Mouse (Mus musculus) cerebellum, adult 18-20 months (tissue): ENCODE measurements around the gene Aoc1.
"Not testable (repeated sequence)": the region's sequence is repeated elsewhere in the genome, so short reads cannot be mapped to it uniquely, and the experiment has no call there.

ENCODE experiments used
- DNase-seq, 2 experiments: peaks; one replicate each; pipeline ENCODE4 v3.0.0; 2021

Gene Aoc1

DNA sequence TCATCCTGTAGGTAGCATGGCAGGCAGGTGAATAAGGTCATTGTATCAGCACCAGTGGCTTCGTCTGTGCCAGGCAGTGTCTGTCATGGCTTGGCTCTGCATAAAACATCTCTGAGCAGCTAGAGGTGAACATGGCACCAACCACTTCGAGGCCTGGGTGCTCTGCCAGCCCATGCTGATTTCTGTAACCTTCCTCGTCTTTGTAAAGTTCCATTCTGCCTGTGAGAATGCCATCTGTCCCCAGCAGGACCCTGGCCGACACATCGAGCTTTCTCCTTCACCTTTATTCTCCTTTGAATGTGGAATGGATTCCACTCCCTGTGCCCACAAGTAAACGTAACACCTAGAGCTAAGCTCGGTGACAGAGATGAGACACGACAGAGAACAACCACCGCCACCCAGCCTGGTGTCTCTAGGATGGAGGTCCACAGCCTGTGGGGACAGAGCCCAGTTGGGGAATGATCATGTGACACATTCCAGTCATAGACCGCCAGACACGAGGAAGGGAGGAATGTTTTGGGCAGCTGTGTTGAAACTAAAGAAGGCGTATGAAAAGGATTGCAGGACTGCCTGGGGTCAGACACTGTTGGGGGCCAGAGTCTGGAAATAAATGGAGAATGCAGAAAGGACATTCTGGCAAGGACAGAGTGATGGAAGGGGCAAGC lies 10.9 kb upstream of the Aoc1 start:
- DNase-seq, result no peak

GRCm38 (mm10) chr6:48862816-48863215 lies 9.9 kb upstream of the Aoc1 start:
- no peak for DNase-seq

DNA sequence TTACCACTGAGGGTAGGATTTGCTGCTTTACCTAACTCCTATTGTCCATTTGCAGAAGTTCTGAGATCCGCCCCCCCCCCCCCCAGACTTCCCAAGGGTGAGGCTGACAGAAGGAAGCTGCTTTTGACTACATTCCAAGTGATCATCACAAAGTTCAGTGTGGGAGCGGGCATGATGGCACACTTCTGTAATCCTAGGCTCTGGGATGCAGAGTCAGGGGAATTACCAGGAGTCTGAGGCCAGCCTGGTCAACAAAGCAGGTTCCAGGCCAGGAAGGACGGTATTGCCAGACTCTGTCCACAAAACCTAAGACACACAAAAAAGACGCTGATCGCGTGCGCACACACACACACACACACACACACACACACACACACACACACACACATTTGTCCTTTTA lies 9.2 kb upstream of the Aoc1 start:
- no peak for DNase-seq

- DNase-seq, result no peak
These were observed 8.5 kb upstream of the Aoc1 start for GRCm38 (mm10) chr6:48864181-48864580.

DNA sequence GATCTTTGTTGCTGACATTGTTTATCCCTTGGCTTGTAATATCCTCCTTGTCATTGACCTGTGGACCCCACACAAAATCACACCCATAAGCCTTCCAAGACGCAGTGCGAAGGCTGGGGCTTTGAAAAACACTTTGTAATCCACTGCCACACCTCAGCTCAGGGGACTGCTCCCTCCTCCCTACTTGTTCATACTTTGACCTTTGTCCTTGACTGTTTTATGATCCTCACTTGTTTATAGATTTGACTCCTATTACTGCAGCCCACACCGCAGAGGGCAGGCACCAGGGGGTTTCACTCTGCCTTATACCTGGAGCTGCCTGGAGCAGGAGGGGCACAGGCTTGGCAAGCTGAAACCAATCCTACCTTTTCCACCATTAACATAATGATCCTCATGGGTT lies 8.0 kb upstream of the Aoc1 start:
- DNase-seq, result no peak

GRCm38 (mm10) chr6:48865152-48865745 lies 7.4 kb upstream of the Aoc1 start:
- DNase-seq, result no peak

- DNase-seq, result not testable (repeated sequence)
These were observed 6.2 kb upstream of the Aoc1 start for GRCm38 (mm10) chr6:48866355-48866950.

GRCm38 (mm10) chr6:48867158-48867557 lies 5.5 kb upstream of the Aoc1 start:
- DNase-seq, result no peak

GRCm38 (mm10) chr6:48869774-48870173 lies 2.9 kb upstream of the Aoc1 start:
- DNase-seq, result no peak

DNA sequence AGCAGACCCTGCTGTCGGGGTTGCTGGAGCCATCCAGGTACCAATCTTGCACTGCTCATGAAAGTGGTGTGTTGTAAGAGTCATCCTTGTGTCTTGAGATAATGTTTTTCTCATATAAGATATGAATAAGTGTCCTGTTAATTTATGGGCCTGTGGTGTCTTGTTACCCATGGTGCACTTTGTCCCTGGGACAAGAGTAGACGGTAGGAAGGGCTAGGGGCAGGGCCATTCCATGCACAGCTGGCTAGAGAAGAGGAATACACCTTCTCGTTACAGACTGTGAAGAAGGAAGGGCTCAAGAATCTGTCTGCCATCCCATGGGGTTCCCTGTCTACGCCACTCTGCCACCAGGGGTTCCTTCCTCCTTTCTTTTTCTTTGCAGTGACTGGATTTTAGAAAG lies 1.9 kb downstream of the Aoc1 start:
- no peak for DNase-seq

- DNase-seq, result no peak
These were observed 2.8 kb downstream of the Aoc1 start for GRCm38 (mm10) chr6:48875515-48875914.

- peak; percentile 11 to 18 for DNase-seq
These were observed 3.9 kb downstream of the Aoc1 start for GRCm38 (mm10) chr6:48876510-48877135.

DNA sequence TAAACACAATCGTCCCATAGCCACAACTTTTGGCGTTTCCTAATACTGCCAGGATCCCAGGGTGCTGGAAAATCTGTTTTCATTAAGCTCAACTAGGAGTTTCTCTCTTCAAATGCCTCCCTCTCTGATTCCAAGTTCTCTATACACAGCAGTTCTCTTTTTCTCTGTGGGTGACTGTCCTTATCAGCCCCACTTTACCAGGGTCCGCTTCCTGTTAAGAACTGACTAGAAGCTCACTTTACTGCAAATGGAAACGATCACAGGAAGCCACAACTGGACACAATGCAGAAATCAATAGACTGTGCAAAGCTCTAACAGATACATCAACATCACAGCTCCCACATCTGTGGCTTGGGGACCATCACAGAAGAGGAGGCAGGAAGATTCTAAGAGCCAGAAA lies 21.5 kb downstream of the Aoc1 start:
- no peak for DNase-seq

DNA sequence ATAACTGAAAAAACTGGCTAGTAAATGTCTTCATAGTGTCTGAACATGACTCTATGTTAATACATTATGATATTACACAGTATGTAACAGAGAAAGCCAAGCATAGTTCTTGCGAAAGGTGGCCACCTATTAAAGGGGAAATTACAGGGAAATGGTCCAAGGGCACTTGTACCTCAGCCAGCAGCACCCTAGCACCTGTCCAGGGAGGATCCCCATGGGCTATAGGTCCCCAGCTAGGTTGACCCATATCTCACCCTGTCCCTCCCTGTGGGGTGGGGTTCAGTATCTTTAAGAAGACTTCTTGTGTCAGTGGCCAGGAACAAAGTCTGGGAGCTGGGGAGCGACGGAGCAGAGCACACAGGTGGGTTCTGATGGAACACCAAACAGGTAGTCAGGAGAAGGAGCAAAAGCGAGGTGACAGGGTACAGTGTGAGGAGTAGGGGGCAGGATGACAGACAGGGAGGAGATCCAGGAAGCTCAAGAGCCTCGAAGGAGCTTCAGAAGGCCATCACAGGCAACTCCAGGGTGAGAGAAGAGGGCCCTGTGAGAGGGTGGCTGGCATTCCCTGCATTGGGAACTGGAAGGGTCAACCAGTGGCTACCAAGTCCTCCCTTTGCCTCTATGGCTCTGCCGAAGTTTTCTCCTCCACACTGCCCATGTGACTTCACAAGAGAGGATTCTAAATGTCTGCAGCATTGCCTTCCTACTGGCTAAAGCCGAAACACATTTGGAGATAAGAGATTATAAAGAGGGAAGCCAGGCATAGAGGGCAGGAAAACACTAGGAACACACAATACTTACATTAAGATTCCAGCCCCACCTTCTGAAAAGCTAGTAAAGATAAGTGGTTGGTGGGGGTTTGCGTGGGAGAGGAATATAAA lies 22.5 kb downstream of the Aoc1 start:
- DNase-seq, result no peak

DNA sequence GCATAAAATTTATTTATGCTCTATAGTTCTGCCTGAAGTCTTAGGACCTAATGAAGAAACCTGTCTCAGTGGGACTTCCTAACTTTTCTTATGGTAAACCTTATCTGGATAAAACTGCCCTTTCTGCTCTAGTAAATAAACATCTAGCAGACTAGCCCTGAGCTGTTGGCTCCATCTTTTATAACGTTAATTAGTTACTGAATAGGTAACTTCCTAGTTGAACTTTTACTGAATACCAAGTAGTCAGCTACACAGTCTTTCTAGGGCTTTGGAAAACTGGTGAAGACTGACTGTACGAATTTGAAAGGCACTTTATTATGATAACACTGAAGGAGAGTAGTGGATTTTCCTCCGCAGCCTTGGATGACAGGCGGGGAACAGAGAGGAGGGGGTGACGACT lies 23.2 kb downstream of the Aoc1 start:
- no peak for DNase-seq

DNA sequence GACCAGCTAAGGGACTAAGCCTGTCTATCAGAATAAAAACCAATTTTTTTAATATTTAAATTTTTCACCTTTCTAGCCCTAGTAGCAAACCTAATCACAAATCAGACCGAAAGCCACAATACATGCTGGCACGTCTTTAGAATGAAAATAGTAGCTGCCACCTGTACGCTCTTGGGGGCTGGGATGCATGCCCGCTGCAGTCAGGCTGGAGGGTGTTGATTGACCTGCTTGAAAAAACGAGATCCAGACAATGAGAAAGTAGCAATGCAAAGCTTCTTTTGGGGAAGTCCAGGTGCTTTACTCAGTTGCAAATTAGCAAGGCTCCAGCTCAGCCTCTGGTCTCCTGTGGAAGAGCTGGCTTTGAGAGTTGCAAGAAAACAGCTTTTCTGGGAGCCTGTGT lies 24.3 kb downstream of the Aoc1 start:
- no peak for DNase-seq

DNA sequence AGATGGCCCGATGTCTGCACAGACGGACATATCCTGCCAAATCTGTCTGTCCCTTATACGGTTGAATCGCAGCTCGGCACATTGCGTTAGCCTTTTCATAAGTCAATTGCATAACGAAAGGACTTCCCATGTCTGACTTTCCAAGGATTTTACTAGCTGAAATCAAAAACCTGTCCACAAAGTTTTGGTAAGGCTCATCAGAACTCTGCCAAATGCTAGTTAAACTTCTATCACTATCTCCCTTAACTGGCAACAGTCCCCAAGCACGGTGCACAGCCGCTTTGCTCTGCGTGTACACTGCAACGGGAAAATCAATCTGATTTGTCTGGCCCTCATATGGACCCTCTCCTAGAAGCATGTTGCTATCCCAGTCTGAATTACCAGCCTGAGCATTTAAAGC lies 28.6 kb downstream of the Aoc1 start:
- not testable (repeated sequence) for DNase-seq

- DNase-seq, result no peak
These were observed 30.1 kb downstream of the Aoc1 start for GRCm38 (mm10) chr6:48902511-48903406.

DNA sequence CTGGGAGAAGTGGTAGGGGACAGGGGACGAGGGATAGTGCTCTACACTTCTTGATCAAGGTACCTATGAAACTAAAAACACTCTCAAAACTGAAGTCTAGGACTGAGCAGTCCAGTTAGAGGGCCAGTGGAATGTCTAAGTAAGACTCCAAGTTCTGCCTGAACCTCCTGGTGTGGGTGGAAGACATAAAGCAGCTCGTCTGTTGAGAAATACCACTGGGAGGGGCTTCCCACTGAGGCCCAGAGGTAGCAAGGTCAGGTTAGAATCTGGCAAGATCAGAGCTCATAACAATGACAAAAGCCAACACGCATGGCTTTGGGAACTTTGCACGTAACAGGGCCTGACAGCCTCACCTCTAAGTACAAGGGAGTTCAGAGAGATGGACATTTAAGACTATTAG lies 30.7 kb downstream of the Aoc1 start:
- no peak for DNase-seq

- no peak for DNase-seq
These were observed 32.9 kb downstream of the Aoc1 start for GRCm38 (mm10) chr6:48905606-48906005.

DNA sequence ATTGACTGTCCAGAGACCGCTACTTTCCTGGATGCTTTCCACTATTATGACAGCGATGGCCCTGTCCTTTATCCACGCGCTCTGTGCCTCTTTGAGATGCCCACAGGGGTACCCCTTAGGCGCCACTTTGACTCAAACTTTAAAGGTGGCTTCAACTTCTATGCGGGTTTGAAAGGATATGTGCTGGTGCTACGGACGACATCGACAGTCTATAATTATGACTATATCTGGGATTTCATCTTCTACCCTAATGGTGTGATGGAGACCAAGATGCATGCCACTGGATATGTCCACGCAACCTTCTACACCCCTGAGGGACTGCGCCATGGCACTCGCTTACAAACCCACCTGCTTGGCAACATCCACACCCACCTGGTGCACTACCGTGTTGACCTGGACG lies 33.7 kb downstream of the Aoc1 start:
- no peak for DNase-seq

DNA sequence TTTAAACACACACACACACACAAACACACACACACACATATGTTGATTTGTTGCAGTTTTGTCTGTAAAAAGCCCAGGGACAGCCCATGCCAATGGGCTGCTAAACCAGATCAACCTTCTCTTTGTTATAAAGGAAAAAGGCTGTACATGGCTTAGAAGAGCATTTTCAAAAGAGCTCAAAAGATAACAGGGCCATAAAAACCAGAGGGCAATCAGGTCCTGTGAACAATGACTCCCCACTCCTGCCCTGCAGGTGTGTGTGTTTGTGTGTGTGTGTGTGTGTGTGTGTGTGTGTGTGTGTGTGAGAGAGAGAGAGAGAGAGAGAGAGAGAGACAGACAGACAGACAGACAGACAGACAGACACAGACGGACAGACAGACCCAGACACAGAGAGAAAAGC lies 36.5 kb downstream of the Aoc1 start:
- DNase-seq, result no peak
